ENCODE assay signal across 8 mouse cellular contexts in genomic region chr16:16599586-16600401, GRCm38 (mm10). TPM values are rescaled to one million over a fixed set of nuclear protein-coding genes. Genes with fewer than 3 reads are reported as not detected.
DNase-seq lines count a peak whose midpoint lies in the region; ATAC-seq and TF ChIP-seq lines count a peak whose summit lies in the region.

No protein-coding gene starts in this region.

- H3K9me3 ChIP-seq in lung, postnatal 0 days (ENCODE audit: low read length), result no peaks in the 10 kb centered on the region

- peak overlapping the region; percentile 67 for H3K4me3 ChIP-seq in cerebellum, adult 2 months (replicated peaks; ENCODE audit: insufficient read depth, low read depth, low read length)
- peak overlapping the region; percentile 62 for H3K4me3 ChIP-seq in lung, postnatal 0 days (ENCODE audit: low read depth, low read length)

- TF ChIP-seq POLR2A in cerebellum, adult 2 months (IDR thresholded peaks at IDR 0.05; ENCODE audit: borderline replicate concordance, insufficient read depth, low read length), result no peak

- intact Hi-C loops in heart, postnatal 36 days (cut with DNase I), result no loop called here

- H3K4me2 ChIP-seq in lung, postnatal 0 days (replicated peaks; ENCODE audit: low read depth, low read length), result peak overlapping the region; percentile 88

- WGBS in cerebellum, adult 2 months, result under 1% methylated on average over 77 of the region's 77 CpGs
- under 1% methylated on average over 69 of the region's 77 CpGs for WGBS in lung, postnatal 0 days

- peak; percentile 72 for DNase-seq in Muller cell, postnatal 12 days (ENCODE audit: inconsistent ontology term)
- peak; percentile 59 to 60 for DNase-seq in cerebellum, adult 2 months
- DNase-seq in forelimb bud, embryonic 11.5 days (ENCODE audit: low read depth, low spot score), result peak; percentile 62
- peak; percentile 26 to 41 for DNase-seq in heart, postnatal 36 days
- peak; percentile 13 to 28 for DNase-seq in layer of hippocampus, adult 18-20 months (ENCODE audit: low spot score in 2 of 2)
- peak; percentile 90 for DNase-seq in lung, postnatal 0 days (ENCODE audit: low spot score)
- DNase-seq in ovary, postnatal 36 days (ENCODE audit: low spot score), result peak; percentile 69
- DNase-seq in urinary bladder, postnatal 4 days (ENCODE audit: low spot score in 2 of 2), result peak; percentile 55 to 66

- H3K9ac ChIP-seq in lung, postnatal 0 days (replicated peaks; ENCODE audit: low read depth), result peak overlapping the region; percentile 82

- no peak overlapping the region for H3K27ac ChIP-seq in cerebellum, adult 2 months (ENCODE audit: insufficient read depth, low read length)
- H3K27ac ChIP-seq in lung, postnatal 0 days (ENCODE audit: low read length), result peak overlapping the region; percentile 82

- no peaks in the 10 kb centered on the region for H3K36me3 ChIP-seq in lung, postnatal 0 days (ENCODE audit: insufficient read depth, low read length)

- no peaks in the 10 kb centered on the region for H3K27me3 ChIP-seq in cerebellum, adult 2 months (ENCODE audit: control insufficient read depth, insufficient read depth, low read length)
- no peaks in the 10 kb centered on the region for H3K27me3 ChIP-seq in lung, postnatal 0 days (replicated peaks; ENCODE audit: insufficient read depth, low read length)

- TF ChIP-seq EP300 in lung, postnatal 0 days (IDR thresholded peaks at IDR 0.05), result no peak

- no peak for TF ChIP-seq CTCF in cerebellum, adult 2 months (IDR thresholded peaks at IDR 0.05; ENCODE audit: borderline replicate concordance, insufficient read depth, low read depth, low read length)
- 0 out of 2 replicates have a peak, but pooled peaks have one; percentile 6 for TF ChIP-seq CTCF in lung, postnatal 0 days (IDR thresholded peaks at IDR 0.05)

- no peaks in the 10 kb centered on the region for H3K4me1 ChIP-seq in cerebellum, adult 2 months (ENCODE audit: control insufficient read depth, insufficient read depth, low read length)
- H3K4me1 ChIP-seq in lung, postnatal 0 days (ENCODE audit: insufficient read depth, low read depth, low read length), result no peaks in the 10 kb centered on the region

- ATAC-seq in lung, postnatal 0 days, result peak; percentile 100

RNA-seq across cellular contexts. Expression of gene Fgd4, which starts 0.6 kb away (rescaled TPM):
- polyA plus RNA-seq in cerebellum, adult 2 months (2012; rRNA removed), result 12.5 and 14.8 TPM in 2 replicates
- total RNA-seq in heart, postnatal 36 days (2021), result 10 to 100 TPM; 42.6 to 52.5 TPM
- 10 to 100 TPM; 46.4 to 50.1 TPM for total RNA-seq in layer of hippocampus, adult 18-20 months (2021)
- polyA plus RNA-seq in lung, postnatal 0 days (2015; fragmentation: Nextera tagmentation; extraction: Ambion mirVana), result 4.0 and 4.6 TPM in 2 replicates

Comparison
In these comparisons a context has a peak if more than half of its experiments do, and no peak if none do; other contexts are left out.
1. DNase-seq: peak in every context shown above with its lines; median percentile 90 in lung, postnatal 0 days; 72 in Muller cell, postnatal 12 days; 69 in ovary, postnatal 36 days; 62 in forelimb bud, embryonic 11.5 days; 60 in urinary bladder, postnatal 4 days; 60 in cerebellum, adult 2 months; 34 in heart, postnatal 36 days; 20 in layer of hippocampus, adult 18-20 months.